Mouse (Mus musculus): ENCODE measurements around the gene Rreb1. TPM values are rescaled to one million over a fixed set of nuclear protein-coding genes. Genes with fewer than 3 reads are reported as not detected.

The Rreb1 gene
- polyA plus RNA-seq, 1 experiment: 4.6 TPM

- TF ChIP-seq CTCF (IDR thresholded peaks at IDR 0.05; ENCODE audit: control insufficient read depth, insufficient read depth, insufficient replicate concordance, low read depth, low read length): no peak
- TF ChIP-seq POLR2A (IDR thresholded peaks at IDR 0.05; ENCODE audit: control insufficient read depth, low read depth, low read length): no peak
- Histone ChIP-seq H3K36me3 (ENCODE audit: control insufficient read depth, insufficient read depth, low read length) (no peaks in the 10 kb centered on the region), H3K4me3 (ENCODE audit: control insufficient read depth, low read depth, low read length) (no peak overlapping the region), H3K4me1 (ENCODE audit: control insufficient read depth, insufficient read depth, low read length) (no peaks in the 10 kb centered on the region), H3K27ac (ENCODE audit: control insufficient read depth, insufficient read depth, low read depth, low read length) (no peak overlapping the region), H3K27me3 (ENCODE audit: control insufficient read depth, insufficient read depth, low read length) (no peaks in the 10 kb centered on the region)
These were observed 30.7 kb upstream of the Rreb1 start for GRCm38 (mm10) chr13:37747504-37747903.

- no peaks in the 10 kb centered on the region for H3K27me3 ChIP-seq (ENCODE audit: control insufficient read depth, insufficient read depth, low read length)
- no peaks in the 10 kb centered on the region for H3K4me1 ChIP-seq (ENCODE audit: control insufficient read depth, insufficient read depth, low read length)
- no peaks in the 10 kb centered on the region for H3K36me3 ChIP-seq (ENCODE audit: control insufficient read depth, insufficient read depth, low read length)
- no peak overlapping the region for H3K4me3 ChIP-seq (ENCODE audit: control insufficient read depth, low read depth, low read length)
- TF ChIP-seq CTCF (IDR thresholded peaks at IDR 0.05; ENCODE audit: control insufficient read depth, insufficient read depth, insufficient replicate concordance, low read depth, low read length): no peak
- TF ChIP-seq POLR2A (IDR thresholded peaks at IDR 0.05; ENCODE audit: control insufficient read depth, low read depth, low read length): no peak
- no peak overlapping the region for H3K27ac ChIP-seq (ENCODE audit: control insufficient read depth, insufficient read depth, low read depth, low read length)
These were observed 28.7 kb upstream of the Rreb1 start for GRCm38 (mm10) chr13:37749485-37749884.

DNA sequence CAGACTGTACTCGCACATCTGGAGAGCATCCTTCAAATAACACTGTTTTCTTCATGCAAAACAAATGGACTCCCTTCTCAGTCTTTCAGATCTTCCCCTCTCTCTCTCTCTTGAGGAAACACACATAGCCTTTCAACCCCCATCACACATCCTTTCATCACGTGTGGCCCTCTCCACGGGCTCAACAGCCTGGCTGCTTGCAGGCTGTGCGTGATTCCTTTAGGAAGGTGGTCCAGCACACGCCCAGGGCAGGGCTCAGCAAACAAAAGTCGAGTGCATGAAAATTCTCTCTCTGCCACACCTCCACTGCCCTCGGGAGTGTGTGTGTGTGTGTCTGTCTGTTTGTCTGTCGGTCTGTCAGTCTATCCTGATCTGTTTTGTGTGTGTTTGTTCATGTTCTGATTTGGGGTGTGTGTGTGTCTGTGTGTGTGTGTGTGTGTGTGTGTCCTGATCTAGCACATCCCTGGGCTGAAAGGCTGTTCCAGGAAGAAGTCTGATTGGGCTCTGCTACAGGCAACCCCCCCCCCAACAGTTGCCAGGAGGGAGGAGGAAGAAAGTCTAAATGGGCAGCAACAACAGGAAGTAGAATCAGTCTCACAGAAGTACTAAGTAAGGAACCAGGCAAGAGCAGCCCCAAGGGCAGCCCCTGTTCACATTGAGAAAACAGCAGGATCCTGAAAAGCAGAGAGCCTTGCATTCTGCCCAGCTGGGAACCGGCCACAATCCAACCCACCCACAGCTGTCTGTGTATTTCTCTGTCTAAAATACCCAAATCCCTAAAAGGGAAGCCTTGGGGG is 26.8 kb upstream of the Rreb1 start:
- H3K36me3 ChIP-seq (ENCODE audit: control insufficient read depth, insufficient read depth, low read length): no peaks in the 10 kb centered on the region
- no peak overlapping the region for H3K27ac ChIP-seq (ENCODE audit: control insufficient read depth, insufficient read depth, low read depth, low read length)
- H3K4me1 ChIP-seq (ENCODE audit: control insufficient read depth, insufficient read depth, low read length): no peaks in the 10 kb centered on the region
- TF ChIP-seq POLR2A (IDR thresholded peaks at IDR 0.05; ENCODE audit: control insufficient read depth, low read depth, low read length): no peak
- TF ChIP-seq CTCF (IDR thresholded peaks at IDR 0.05; ENCODE audit: control insufficient read depth, insufficient read depth, insufficient replicate concordance, low read depth, low read length): no peak
- H3K27me3 ChIP-seq (ENCODE audit: control insufficient read depth, insufficient read depth, low read length): no peaks in the 10 kb centered on the region
- H3K4me3 ChIP-seq (ENCODE audit: control insufficient read depth, low read depth, low read length): no peak overlapping the region

- no peaks in the 10 kb centered on the region for H3K4me1 ChIP-seq (ENCODE audit: control insufficient read depth, insufficient read depth, low read length)
- H3K4me3 ChIP-seq (ENCODE audit: control insufficient read depth, low read depth, low read length): no peak overlapping the region
- no peaks in the 10 kb centered on the region for H3K36me3 ChIP-seq (ENCODE audit: control insufficient read depth, insufficient read depth, low read length)
- no peak overlapping the region for H3K27ac ChIP-seq (ENCODE audit: control insufficient read depth, insufficient read depth, low read depth, low read length)
- TF ChIP-seq POLR2A (IDR thresholded peaks at IDR 0.05; ENCODE audit: control insufficient read depth, low read depth, low read length) (no peak), CTCF (IDR thresholded peaks at IDR 0.05; ENCODE audit: control insufficient read depth, insufficient read depth, insufficient replicate concordance, low read depth, low read length) (no peak)
- no peaks in the 10 kb centered on the region for H3K27me3 ChIP-seq (ENCODE audit: control insufficient read depth, insufficient read depth, low read length)
These were observed 18.7 kb upstream of the Rreb1 start for GRCm38 (mm10) chr13:37759341-37760012.

DNA sequence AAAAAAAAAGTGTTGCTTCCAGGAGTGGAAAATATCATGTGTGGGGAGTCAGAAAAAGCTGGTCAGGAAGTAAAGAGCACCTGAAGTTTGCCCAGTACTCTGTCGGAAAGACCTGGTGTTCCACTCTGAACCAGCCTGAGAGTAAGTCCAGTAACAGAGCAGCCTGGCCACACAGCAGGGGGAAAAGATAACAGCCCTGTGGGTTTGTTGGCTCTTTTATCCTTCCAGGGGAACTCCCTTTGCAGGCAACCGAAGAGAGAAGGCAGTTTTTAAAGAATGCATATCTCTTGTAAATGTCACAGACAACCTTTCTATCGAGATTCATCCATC is 18.2 kb upstream of the Rreb1 start:
- no peak overlapping the region for H3K27ac ChIP-seq (ENCODE audit: control insufficient read depth, insufficient read depth, low read depth, low read length)
- no peaks in the 10 kb centered on the region for H3K36me3 ChIP-seq (ENCODE audit: control insufficient read depth, insufficient read depth, low read length)
- no peaks in the 10 kb centered on the region for H3K27me3 ChIP-seq (ENCODE audit: control insufficient read depth, insufficient read depth, low read length)
- no peak overlapping the region for H3K4me3 ChIP-seq (ENCODE audit: control insufficient read depth, low read depth, low read length)
- no peak for TF ChIP-seq POLR2A (IDR thresholded peaks at IDR 0.05; ENCODE audit: control insufficient read depth, low read depth, low read length)
- no peak for TF ChIP-seq CTCF (IDR thresholded peaks at IDR 0.05; ENCODE audit: control insufficient read depth, insufficient read depth, insufficient replicate concordance, low read depth, low read length)
- H3K4me1 ChIP-seq (ENCODE audit: control insufficient read depth, insufficient read depth, low read length): no peaks in the 10 kb centered on the region

GRCm38 (mm10) chr13:37760373-37760772 is 17.8 kb upstream of the Rreb1 start:
- Histone ChIP-seq H3K27me3 (ENCODE audit: control insufficient read depth, insufficient read depth, low read length) (no peaks in the 10 kb centered on the region), H3K4me1 (ENCODE audit: control insufficient read depth, insufficient read depth, low read length) (no peaks in the 10 kb centered on the region), H3K27ac (ENCODE audit: control insufficient read depth, insufficient read depth, low read depth, low read length) (no peak overlapping the region), H3K4me3 (ENCODE audit: control insufficient read depth, low read depth, low read length) (no peak overlapping the region), H3K36me3 (ENCODE audit: control insufficient read depth, insufficient read depth, low read length) (no peaks in the 10 kb centered on the region)
- TF ChIP-seq POLR2A (IDR thresholded peaks at IDR 0.05; ENCODE audit: control insufficient read depth, low read depth, low read length) (no peak), CTCF (IDR thresholded peaks at IDR 0.05; ENCODE audit: control insufficient read depth, insufficient read depth, insufficient replicate concordance, low read depth, low read length) (no peak)

DNA sequence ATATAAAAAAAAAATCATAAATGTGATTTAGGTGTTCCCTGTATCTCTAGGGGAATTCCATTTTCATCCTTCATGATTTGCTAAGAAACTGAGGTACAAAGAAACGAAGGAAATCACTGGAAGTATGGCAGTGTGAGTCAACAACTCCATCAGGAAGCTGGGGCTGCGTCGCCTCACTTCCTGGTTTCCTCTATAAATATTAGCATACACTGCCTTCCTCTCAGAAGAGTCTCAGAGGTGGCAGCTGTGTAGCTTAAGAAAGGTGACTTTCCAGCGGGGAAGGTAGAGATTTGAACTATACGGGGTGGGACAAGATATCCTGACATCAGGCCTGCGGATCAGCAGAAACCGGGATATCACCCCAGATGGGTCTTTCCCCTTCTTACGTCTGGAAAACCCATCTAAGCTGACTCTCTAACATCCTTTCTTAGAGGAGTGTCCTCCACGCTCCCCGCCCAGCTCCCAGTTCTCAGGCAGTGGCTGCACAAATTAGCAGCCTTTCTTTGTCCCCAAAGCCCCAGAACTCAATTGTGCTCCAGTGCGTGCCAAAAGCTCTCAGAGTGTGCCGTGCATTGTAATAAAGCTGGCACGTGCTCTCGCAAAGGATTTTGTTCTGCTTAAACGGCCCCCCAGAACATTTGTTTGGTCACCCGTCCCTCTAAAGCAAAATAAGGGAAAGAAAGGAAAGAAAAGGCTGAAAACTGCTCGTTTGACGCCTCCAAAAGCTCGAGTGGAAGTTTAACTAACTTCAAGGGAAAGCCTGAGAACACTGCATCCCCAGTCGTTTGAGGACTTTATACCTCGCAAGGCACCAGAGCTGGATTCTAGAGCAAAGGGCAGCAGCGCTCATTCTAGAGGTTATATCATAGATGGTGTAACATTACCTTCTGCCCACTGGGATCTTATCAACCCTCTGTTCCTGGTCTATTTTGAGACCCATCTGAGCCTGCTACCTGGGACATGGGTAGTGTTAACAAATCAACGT is 17.0 kb upstream of the Rreb1 start:
- Histone ChIP-seq H3K4me3 (ENCODE audit: control insufficient read depth, low read depth, low read length) (no peak overlapping the region), H3K36me3 (ENCODE audit: control insufficient read depth, insufficient read depth, low read length) (no peaks in the 10 kb centered on the region), H3K27ac (ENCODE audit: control insufficient read depth, insufficient read depth, low read depth, low read length) (no peak overlapping the region), H3K27me3 (ENCODE audit: control insufficient read depth, insufficient read depth, low read length) (no peaks in the 10 kb centered on the region), H3K4me1 (ENCODE audit: control insufficient read depth, insufficient read depth, low read length) (no peaks in the 10 kb centered on the region)
- no peak for TF ChIP-seq POLR2A (IDR thresholded peaks at IDR 0.05; ENCODE audit: control insufficient read depth, low read depth, low read length)
- TF ChIP-seq CTCF (IDR thresholded peaks at IDR 0.05; ENCODE audit: control insufficient read depth, insufficient read depth, insufficient replicate concordance, low read depth, low read length): no peak
